Mouse (Mus musculus): ENCODE results near the gene Mrpl12. TPM values are rescaled to one million over a fixed set of nuclear protein-coding genes. Genes with fewer than 3 reads are reported as not detected.

Mrpl12 gene
- polyA plus RNA-seq, 1 experiment from 2014 or later: 133 TPM

DNA sequence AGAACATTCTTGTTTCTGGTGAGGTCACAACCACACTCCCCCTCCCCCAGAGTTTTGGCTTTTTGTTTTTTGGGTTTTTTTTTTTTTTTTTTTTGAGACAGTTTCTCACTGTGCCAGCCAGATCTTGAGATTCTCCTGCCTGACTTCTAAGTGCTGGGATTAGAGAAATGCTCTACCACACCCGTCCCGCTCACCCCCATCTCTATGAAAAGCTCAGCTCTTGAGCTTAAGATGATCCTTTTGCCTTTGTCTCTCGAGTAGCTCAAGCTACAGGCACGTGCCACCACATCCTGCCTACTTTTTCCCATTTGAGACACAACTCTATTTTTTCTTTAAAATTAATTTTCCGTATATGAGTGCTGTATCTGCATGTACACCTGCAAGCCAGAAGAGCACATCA lies 20.0 kb upstream of the Mrpl12 start:
- 0 out of 2 replicates have a peak, but pooled peaks cover 2% of the 10 kb centered on the region for H3K36me3 ChIP-seq (ENCODE audit: control insufficient read depth, insufficient read depth, low read length)
- DNase-seq (ENCODE audit: low spot score) (no peak), ATAC-seq (ENCODE audit: low FRiP score, low TSS enrichment) (no peak)
- H3K27me3 ChIP-seq (ENCODE audit: control insufficient read depth, insufficient read depth, low read length): no peaks in the 10 kb centered on the region
- peaks cover 3% of the 10 kb centered on the region; the same call in 1 of the 2 replicates for H3K4me1 ChIP-seq (replicated peaks; ENCODE audit: control insufficient read depth, insufficient read depth)
- H3K9me3 ChIP-seq (ENCODE audit: control insufficient read depth, low read length): no peaks in the 10 kb centered on the region
- no peak overlapping the region for H3K27ac ChIP-seq (replicated peaks)
- H3K4me3 ChIP-seq (ENCODE audit: low read depth, low read length): no peak overlapping the region
- no peak overlapping the region for H3K4me2 ChIP-seq (replicated peaks; ENCODE audit: low read depth)
- WGBS: 86% methylated on average over 5 of the region's 5 CpGs
- H3K9ac ChIP-seq (ENCODE audit: low read length): no peak overlapping the region
- TF ChIP-seq CTCF (IDR thresholded peaks at IDR 0.05; ENCODE audit: low read depth): no peak
- no peak for TF ChIP-seq EP300 (optimal IDR thresholded peaks at IDR 0.05)

GRCm38 (mm10) chr11:120465521-120465920 lies 18.9 kb upstream of the Mrpl12 start:
- ATAC-seq (ENCODE audit: low FRiP score, low TSS enrichment): no peak
- Histone ChIP-seq H3K4me1 (replicated peaks; ENCODE audit: control insufficient read depth, insufficient read depth) (peaks cover 3% of the 10 kb centered on the region; the same call in 1 of the 2 replicates), H3K4me3 (ENCODE audit: low read depth, low read length) (no peak overlapping the region), H3K27ac (replicated peaks) (no peak overlapping the region), H3K9ac (ENCODE audit: low read length) (no peak overlapping the region), H3K27me3 (ENCODE audit: control insufficient read depth, insufficient read depth, low read length) (no peaks in the 10 kb centered on the region), H3K9me3 (ENCODE audit: control insufficient read depth, low read length) (no peaks in the 10 kb centered on the region), H3K36me3 (ENCODE audit: control insufficient read depth, insufficient read depth, low read length) (peaks cover 7% of the 10 kb centered on the region; the same call in 1 of the 2 replicates), H3K4me2 (replicated peaks; ENCODE audit: low read depth) (no peak overlapping the region)
- 80% methylated on average over 4 of the region's 4 CpGs for WGBS
- no peak for DNase-seq (ENCODE audit: low spot score)
- no peak for TF ChIP-seq EP300 (optimal IDR thresholded peaks at IDR 0.05)
- TF ChIP-seq CTCF (IDR thresholded peaks at IDR 0.05; ENCODE audit: low read depth): no peak

- TF ChIP-seq CTCF (IDR thresholded peaks at IDR 0.05; ENCODE audit: low read depth) (0 out of 2 replicates have a peak, but pooled peaks have one; percentile 9), EP300 (optimal IDR thresholded peaks at IDR 0.05) (no peak)
- Histone ChIP-seq H3K4me3 (ENCODE audit: low read depth, low read length) (peak within 1 kb of the TSS; percentile 88), H3K27me3 (ENCODE audit: control insufficient read depth, insufficient read depth, low read length) (no peaks in the 10 kb centered on the region), H3K36me3 (ENCODE audit: control insufficient read depth, insufficient read depth, low read length) (peaks cover 22% of the 10 kb centered on the region), H3K4me1 (replicated peaks; ENCODE audit: control insufficient read depth, insufficient read depth) (peaks cover 3% of the 10 kb centered on the region; the same call in 1 of the 2 replicates), H3K9ac (ENCODE audit: low read length) (peak within 1 kb of the TSS; percentile 85), H3K4me2 (replicated peaks; ENCODE audit: low read depth) (peak within 1 kb of the TSS; percentile 87), H3K27ac (replicated peaks) (peak within 1 kb of the TSS; percentile 65; the same call in 1 of the 2 replicates), H3K9me3 (ENCODE audit: control insufficient read depth, low read length) (no peaks in the 10 kb centered on the region)
- DNase-seq (ENCODE audit: low spot score) (peak; percentile 97), ATAC-seq (ENCODE audit: low FRiP score, low TSS enrichment) (peak; percentile 100)
- WGBS: under 1% methylated on average over 52 of the region's 54 CpGs
Measured at GRCm38 (mm10) chr11:120467051-120467735, 17.2 kb upstream of the Mrpl12 start, which contains the start of gene Arl16. Gene Arl16, minus strand, starts transcription at chr11:120467607.

GRCm38 (mm10) chr11:120467736-120468092 lies 16.7 kb upstream of the Mrpl12 start:
- Histone ChIP-seq H3K9me3 (ENCODE audit: control insufficient read depth, low read length) (no peaks in the 10 kb centered on the region), H3K4me1 (replicated peaks; ENCODE audit: control insufficient read depth, insufficient read depth) (peaks cover 3% of the 10 kb centered on the region; the same call in 1 of the 2 replicates), H3K27me3 (ENCODE audit: control insufficient read depth, insufficient read depth, low read length) (no peaks in the 10 kb centered on the region), H3K4me2 (replicated peaks; ENCODE audit: low read depth) (peak overlapping the region; percentile 87), H3K4me3 (ENCODE audit: low read depth, low read length) (peak overlapping the region; percentile 88), H3K9ac (ENCODE audit: low read length) (peak overlapping the region; percentile 85), H3K36me3 (ENCODE audit: control insufficient read depth, insufficient read depth, low read length) (peaks cover 26% of the 10 kb centered on the region), H3K27ac (replicated peaks) (peak overlapping the region; percentile 65; the same call in 1 of the 2 replicates)
- DNase-seq (ENCODE audit: low spot score) (no peak), ATAC-seq (ENCODE audit: low FRiP score, low TSS enrichment) (peak; percentile 62)
- WGBS: under 1% methylated on average over 33 of the region's 33 CpGs
- TF ChIP-seq EP300 (optimal IDR thresholded peaks at IDR 0.05) (no peak), CTCF (IDR thresholded peaks at IDR 0.05; ENCODE audit: low read depth) (no peak)

GRCm38 (mm10) chr11:120472052-120472451 lies 12.4 kb upstream of the Mrpl12 start:
- peaks cover 31% of the 10 kb centered on the region for H3K36me3 ChIP-seq (ENCODE audit: control insufficient read depth, insufficient read depth, low read length)
- DNase-seq (ENCODE audit: low spot score) (no peak), ATAC-seq (ENCODE audit: low FRiP score, low TSS enrichment) (no peak)
- no peak overlapping the region for H3K9ac ChIP-seq (ENCODE audit: low read length)
- no peak overlapping the region for H3K4me2 ChIP-seq (replicated peaks; ENCODE audit: low read depth)
- H3K4me3 ChIP-seq (ENCODE audit: low read depth, low read length): no peak overlapping the region
- WGBS: 97% methylated on average over 6 of the region's 6 CpGs
- no peaks in the 10 kb centered on the region for H3K27me3 ChIP-seq (ENCODE audit: control insufficient read depth, insufficient read depth, low read length)
- no peak overlapping the region for H3K27ac ChIP-seq (replicated peaks)
- no peaks in the 10 kb centered on the region; the same call in 1 of the 2 replicates for H3K4me1 ChIP-seq (replicated peaks; ENCODE audit: control insufficient read depth, insufficient read depth)
- H3K9me3 ChIP-seq (ENCODE audit: control insufficient read depth, low read length): no peaks in the 10 kb centered on the region
- TF ChIP-seq CTCF (IDR thresholded peaks at IDR 0.05; ENCODE audit: low read depth) (no peak), EP300 (optimal IDR thresholded peaks at IDR 0.05) (no peak)

DNA sequence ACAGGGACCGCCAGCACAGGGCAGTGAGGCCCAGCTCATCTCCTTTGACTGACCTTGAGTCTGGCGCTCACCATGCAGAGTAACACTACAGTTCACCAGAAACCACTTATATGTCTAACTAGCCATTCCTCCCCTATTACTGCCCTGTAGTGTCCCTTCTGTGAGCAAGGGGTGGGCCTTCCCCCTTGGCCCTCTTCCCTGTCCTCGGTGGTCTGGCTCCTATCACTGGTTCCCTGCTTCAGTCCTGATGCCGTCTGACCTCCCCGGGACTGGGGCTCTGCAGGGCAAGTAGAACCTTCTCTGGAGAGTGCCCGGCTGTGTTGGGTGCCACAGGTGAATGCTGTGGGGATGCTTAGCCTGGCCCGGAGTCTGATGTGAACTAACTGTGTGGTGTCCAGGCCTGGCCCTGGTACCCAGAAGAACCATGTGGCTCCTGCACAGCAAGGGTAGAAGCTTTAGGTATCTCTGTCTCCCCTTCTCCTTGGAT lies 922 bp upstream of the Mrpl12 start:
- H3K9me3 ChIP-seq (ENCODE audit: control insufficient read depth, low read length): no peaks in the 10 kb centered on the region
- H3K27ac ChIP-seq (replicated peaks): peak overlapping the region; percentile 75; the same call in 1 of the 2 replicates
- ATAC-seq (ENCODE audit: low FRiP score, low TSS enrichment): no peak
- H3K4me1 ChIP-seq (replicated peaks; ENCODE audit: control insufficient read depth, insufficient read depth): no peaks in the 10 kb centered on the region; the same call in 1 of the 2 replicates
- H3K36me3 ChIP-seq (ENCODE audit: control insufficient read depth, insufficient read depth, low read length): peaks cover 34% of the 10 kb centered on the region
- WGBS: 83% methylated on average over 7 of the region's 7 CpGs
- no peak overlapping the region for H3K4me3 ChIP-seq (ENCODE audit: low read depth, low read length)
- no peaks in the 10 kb centered on the region for H3K27me3 ChIP-seq (ENCODE audit: control insufficient read depth, insufficient read depth, low read length)
- no peak overlapping the region; the same call in 1 of the 2 replicates for H3K4me2 ChIP-seq (replicated peaks; ENCODE audit: low read depth)
- DNase-seq (ENCODE audit: low spot score): no peak
- peak overlapping the region; percentile 89; the same call in 1 of the 2 replicates for H3K9ac ChIP-seq (ENCODE audit: low read length)
- TF ChIP-seq EP300 (optimal IDR thresholded peaks at IDR 0.05) (no peak), CTCF (IDR thresholded peaks at IDR 0.05; ENCODE audit: low read depth) (no peak)
